Mouse (Mus musculus) CD4-positive helper T cell, adult 2 months (primary cell): ENCODE measurements around the gene Tspoap1.

ENCODE experiments used
- DNase-seq: peaks from one replicate; pipeline ENCODE4 v3.0.0-alpha.2; 2012; ENCODE audit warnings: low read depth, missing footprints, low spot score

The Tspoap1 gene

DNA sequence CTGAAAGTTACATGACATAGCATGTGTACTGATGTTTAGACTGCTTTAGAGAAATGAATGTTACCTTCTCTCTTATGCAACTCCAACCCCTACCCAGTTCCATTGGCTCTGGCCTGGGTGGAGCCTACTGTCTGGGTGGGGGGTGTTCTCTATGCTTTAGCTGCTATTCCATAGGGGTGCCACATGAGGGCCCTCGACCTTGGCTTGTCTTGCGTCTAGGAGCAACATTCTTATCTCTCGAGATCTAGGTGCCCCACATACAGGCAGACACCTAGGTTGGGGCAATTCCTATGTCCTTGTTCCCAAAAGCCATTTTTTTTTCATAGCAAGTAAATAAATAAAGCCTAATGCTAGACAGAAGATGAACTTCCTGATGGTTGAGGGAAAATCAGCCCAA, 734 bp upstream of the Tspoap1 start:
- peak; percentile 89 for DNase-seq

DNA sequence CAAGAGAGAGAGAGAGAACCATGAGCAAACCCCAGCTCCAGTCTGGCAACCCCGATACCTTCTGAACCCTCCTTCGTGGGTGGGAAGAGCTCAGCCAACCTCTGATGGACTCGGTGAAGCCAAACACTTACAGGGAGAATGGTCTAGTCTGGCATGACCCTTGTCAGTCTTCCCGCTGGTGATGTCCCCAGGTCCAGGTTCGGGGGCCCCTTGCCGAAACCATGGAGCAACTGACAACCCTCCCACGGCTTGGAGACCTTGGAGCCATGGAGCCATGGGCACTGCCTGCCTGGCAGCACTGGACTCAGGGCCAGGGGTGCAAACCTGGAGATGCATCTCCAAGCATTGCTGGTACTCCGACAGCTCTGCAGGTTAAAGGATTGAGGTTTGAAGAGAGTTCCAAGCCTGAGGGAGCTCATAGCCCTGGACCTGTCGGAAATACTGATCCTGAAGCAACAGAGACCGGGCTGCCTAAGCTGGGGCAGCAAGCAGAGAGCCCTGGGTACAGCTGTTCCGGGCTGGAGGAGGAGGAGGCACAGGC, 910 bp downstream of the Tspoap1 start:
- DNase-seq, result peak; percentile 22

DNA sequence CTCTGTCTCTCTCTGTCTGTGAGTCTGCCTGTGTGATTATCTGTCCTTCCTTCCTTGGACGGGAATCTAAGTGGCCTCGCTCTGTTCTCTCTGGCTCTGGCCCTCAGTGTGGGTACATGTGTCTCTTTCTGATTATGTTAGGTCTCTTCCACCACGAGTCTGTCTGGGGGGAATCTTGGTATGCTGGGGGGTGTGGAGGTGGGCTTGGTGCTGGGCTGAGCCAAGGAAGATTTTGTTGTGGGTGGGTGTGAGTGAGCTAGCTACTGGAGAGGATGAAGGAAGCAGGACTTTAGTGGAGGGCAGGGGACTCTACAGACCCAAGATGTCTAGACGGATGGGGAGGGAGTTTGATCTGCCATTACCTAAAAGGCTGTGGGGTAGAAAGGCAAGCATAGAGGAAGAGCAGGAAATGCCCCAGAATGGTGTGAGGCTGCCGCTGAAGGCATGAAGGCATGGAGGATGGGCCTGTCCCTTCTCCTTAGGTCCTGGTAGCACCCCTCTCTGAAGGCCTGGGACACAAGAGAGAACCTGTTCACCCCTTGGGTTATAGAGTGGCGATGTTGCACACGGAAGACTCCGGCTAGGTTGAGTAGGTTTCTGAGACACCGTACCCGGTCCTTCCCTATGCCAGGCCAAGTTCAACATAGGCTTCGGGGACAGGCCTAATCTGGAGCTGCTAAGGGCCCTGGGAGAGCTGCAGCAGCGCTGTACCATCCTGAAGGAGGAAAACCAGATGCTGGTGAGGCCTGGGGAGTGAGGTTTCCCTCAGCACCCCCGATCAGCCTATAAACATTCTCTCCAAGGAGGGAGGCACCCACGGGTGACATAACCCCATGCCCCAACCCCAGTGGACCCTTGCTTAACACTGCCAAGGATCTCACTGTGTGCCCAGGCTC, 1.7 kb downstream of the Tspoap1 start:
- no peak for DNase-seq

DNA sequence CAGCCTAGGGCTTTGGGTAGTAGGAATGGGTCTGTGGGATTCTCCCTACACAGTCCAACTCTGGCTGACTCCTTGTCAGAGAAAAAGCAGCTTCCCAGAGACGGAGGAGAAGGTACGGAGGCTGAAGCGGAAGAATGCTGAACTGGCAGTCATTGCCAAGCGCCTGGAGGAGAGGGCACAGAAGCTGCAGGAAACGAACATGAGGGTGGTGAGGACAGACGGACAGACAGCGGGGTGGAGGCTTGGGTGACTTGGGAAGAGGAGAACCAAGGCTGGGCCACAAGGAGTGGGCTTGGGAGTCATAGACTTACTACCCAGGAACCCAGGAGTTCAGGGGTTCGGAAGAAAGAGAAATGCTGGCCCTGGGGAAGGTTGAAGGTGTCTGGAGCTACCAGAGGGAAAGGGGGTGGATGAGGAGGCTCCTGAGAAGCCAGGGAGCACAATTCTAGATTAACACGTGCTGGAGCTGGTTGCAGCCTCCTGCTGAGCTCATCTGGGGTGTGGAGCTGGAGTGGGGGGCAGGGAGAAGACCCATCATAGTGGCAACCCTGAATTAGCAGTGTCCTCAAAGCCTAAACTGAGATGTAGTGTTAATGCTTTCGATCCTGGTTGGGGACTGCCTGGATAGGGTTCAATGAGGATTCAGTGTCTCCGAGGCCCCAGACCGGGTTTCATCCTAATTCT, 2.5 kb downstream of the Tspoap1 start:
- no peak for DNase-seq

DNA sequence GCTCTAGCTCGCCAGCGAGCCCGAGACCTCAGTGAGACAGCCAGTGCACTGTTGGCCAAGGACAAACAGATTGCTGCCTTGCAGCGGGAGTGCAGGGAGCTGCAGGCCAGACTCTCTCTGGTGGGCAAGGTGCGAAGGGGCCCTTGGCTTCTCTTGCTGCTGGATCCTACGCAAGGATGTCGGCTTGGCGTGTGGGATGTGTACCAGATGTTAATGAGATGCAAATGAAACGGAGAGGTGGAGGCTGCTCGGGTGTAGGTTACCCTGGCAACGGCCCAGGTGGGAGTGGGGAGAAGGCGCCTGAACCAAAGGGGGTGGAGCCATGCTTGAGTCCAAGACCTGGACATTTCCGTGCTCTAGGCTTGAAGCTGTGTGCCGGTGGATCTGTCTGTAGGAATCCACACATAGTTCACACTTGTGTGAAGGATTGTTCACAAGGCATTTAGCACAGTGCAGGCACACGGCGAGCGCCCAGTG, 3.2 kb downstream of the Tspoap1 start:
- peak; percentile 45 for DNase-seq

DNA sequence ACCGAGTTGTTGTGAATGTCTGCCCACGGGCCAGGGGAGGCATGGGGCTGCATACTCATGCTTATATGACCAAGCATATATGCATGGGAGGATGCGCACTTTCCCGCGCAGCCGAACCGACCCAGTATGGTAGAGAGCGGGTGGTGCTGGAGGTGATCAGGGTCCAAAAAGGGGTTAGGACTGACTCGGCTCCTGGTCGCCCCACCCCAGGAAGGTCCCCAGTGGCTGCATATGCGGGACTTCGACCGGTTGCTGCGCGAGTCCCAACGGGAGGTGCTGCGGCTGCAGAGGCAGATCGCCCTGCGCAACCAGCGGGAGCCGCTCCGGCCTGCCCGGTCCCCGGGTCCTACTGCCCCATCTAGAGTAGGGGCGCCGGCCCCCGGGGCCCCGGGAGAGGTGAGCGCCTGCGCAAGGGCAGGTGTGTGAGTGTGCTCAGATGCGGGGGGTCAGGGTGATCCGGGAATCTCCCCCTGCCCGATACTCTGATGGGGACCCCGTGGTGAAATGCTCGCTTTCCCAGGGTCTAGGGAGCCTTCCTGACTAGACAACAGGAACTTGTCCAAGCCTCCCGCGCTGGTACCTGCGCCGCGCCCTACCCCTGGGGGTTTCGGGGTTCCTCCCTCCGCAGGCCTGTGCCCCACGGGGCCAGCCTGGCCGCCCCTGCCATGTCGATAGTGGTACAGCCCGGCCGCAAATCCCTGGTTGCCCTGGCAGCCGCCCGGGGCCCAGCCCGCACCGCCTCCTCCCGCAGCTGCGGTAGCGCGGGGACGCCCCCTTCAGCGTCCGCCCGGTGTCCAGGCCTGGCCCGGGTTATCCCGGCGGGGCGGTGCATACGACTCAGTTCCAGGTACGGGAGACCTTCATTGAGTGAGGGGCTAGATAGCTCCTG, 3.9 kb downstream of the Tspoap1 start:
- peak; percentile 58 for DNase-seq

DNA sequence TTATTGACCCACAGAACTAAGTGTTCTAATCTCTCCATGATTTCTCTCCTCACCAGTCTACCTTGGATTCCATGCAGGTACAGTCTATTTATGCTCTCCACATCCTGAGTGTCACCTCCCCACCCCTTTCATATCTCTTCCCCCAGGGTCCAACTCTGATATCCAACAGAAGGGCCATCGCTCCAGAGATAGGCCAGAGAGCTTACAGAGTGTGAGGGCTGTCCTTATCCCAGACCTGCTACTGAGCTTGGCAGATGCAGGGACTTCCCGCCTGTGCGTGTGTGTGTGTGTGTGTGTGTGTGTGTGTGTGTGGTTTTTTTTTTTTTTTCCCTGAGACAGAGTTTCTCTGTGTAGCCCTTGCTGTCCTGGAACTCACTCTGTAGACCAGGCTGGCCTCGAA, 8.4 kb downstream of the Tspoap1 start:
- no peak for DNase-seq

DNA sequence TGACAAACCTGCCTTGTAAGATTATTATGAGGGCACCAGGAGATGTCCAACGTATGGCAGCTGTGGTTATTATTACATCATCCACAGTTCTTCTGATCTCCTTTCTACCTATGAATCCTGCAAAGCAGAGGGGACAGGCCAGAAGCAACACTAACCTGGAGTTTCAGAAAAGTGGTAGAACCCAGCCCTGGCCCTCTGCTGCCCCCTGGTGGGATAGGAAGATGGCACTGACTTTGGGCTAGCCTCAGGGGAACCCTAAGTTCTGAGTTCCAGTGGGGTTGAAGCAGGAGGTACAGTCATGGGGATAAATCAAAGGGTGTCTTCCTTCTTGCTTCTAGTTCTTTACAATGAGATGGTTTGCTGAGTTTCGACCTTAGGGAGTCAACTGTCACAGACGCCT, 10.6 kb downstream of the Tspoap1 start:
- DNase-seq, result peak; percentile 79

DNA sequence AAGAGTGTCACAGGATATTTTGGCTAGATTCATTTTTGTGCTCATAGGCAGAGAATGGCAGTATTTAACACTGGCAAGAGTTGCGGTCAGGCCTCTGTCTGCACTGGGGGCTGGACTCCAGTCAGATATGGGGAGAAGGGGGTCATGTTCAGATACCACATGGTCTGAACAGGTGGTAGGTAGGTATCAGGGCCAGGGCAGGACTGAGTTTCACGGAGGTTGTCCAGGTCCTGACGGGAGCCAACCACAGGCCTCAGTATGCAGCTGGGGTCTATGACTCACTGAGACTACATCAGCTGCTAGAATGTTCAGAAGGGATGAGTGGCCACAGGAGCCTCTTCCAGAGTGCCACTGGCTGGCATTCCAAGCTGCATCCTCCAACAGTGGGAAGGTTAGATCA, 12.0 kb downstream of the Tspoap1 start:
- DNase-seq, result no peak

DNA sequence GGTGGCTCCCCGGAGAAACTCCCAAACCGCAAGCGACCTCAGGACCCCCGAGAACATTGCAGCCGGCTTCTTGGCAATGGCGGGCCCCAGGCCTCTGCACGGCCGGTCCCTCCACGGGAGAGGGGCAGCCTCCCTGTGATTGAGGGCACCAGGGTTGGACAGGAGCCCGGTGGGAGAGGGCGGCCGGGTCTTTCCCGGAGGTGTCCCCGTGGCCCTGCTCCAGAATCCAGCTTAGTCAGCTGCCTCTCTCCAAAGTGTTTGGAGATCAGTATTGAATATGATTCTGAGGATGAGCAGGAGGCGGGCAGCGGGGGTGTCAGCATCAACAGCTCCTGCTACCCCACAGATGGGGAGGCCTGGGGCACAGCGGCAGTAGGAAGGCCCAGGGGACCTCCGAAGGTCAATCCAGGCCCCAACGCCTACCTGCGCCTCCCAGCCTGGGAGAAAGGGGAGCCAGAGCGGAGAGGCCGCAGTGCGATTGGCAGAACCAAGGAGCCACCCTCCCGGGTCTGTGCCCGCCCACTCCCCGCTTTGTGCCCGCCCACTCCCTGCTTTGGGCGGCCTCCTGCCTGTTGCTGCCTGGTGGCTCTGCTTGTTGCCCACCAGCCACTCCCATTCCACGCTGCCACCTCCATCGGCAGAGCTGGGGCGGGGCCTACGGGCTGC, 17.9 kb downstream of the Tspoap1 start:
- peak; percentile 26 for DNase-seq

DNA sequence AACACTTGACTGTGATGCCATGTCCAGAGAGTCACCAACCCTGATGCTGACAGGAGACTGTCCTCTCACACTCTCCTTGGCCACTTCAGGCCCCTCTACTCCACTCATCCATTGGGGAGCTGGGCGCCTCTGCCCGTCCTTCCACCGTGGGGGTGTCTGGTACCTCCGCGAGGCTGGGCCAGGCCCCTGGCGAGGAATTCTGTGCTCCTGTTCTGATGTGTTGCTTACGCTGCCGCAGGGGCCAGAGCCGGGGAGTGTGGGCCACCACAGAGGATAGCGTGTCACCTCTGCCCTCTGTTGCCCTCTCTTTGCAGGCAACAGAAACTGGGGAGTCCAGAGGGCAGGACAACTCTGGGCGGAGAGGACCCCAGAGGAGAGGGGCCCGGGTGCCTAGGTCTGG, 18.6 kb downstream of the Tspoap1 start:
- no peak for DNase-seq

DNA sequence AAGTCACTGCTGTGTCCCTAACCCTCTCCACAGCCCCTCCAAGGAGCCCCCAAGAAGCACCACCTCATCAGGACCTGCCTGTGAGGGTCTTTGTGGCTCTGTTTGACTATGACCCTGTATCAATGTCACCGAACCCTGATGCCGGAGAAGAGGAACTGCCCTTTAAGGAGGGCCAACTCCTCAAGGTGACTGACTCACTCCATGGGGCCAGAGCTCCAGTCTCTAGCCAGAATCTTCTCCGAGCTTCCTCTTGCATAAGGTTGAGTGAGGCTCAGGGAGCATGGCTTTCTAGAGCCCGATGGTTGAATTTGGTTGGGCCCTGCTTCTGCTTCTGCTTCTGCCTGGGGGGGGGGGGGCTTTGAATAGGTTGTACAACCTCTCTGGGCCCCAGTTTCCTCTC, 19.1 kb downstream of the Tspoap1 start:
- no peak for DNase-seq

DNA sequence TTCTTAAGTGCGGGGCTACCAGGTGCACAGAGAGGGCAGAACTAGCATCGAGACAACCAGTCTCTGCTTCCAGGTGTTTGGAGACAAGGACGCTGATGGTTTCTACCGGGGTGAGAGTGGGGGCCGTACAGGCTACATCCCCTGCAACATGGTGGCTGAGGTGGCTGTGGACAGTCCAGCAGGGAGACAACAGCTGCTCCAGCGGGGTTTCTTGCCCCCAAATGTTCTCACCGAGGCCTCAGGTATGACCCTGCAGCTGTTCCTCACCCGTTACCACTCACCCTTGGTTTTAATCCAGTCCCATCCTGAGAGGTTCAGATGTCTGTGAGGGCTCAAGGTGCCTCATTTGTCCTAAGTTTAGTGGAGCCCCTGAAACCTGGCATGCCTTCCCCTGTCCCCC, 19.8 kb downstream of the Tspoap1 start:
- no peak for DNase-seq

DNA sequence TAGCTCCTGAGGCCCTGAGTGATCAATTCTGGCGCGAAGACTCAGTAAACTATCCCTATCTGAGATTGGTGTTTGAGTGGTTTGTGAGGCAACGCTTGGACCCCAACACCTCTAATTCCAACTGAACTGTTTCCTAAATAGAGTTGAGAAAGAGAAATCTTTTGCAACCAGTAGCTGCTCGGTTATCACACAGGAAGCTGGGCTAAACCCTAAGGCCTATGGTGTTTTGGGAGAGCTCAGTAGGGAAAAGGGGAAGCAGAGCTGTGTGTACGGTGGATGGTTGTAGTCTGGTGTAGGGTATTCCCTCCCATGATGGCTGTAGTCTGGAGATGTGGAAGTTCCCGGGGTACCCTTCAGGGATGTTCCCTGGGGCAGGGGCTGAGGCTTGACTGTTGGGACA, 29.7 kb downstream of the Tspoap1 start:
- no peak for DNase-seq

DNA sequence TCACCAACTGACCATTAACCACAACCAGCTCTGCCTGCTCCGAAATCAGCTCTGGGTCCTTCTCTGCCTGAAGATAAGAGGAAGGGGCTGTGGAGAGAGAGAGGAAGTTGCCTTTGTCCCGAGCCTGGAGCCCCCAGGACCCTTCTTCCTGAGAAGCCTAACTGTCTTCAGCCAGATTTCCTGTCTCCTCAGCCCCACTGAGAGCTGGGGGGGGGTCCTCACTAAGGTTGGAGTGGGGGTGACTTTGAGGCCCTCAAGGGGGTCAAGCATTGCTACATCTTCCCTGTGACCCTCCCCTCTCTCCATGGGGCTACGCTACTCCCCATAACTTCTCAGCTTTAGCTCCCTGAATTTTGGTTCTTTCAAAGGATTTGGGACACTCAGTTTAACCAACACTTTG, 33.1 kb downstream of the Tspoap1 start, which contains the start of gene Mpo:
Mpo (plus strand) TSS at position 122 of the 400 bp plus-strand sequence.
- no peak for DNase-seq

DNA sequence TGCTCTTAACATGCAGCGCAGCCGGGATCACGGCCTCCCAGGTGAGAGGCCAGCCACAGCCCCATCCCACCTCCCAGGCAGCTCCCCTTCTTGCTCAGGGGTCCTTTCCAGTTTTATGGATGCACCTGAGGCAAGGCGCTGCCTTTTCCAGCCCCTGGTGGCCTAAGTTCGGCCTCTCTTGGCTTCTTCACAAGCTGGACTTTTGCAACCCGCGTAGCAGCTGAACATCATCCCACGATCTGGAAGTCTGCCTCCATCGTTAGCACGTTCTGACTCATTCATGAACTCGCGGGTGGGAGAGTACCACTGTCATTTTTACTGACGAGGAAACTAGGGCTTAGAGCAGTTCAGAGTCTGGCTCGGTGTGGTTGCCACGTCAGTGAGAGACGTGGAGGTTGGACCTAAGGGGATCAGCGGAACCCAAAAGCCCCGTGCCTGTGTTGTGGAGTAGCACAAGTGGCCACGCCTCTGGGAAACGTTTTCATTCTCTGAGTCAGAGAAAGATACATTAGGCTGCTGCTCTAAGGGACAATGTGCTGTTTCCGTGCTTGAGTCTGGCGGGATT, 41.5 kb downstream of the Tspoap1 start:
- DNase-seq, result peak; percentile 67

DNA sequence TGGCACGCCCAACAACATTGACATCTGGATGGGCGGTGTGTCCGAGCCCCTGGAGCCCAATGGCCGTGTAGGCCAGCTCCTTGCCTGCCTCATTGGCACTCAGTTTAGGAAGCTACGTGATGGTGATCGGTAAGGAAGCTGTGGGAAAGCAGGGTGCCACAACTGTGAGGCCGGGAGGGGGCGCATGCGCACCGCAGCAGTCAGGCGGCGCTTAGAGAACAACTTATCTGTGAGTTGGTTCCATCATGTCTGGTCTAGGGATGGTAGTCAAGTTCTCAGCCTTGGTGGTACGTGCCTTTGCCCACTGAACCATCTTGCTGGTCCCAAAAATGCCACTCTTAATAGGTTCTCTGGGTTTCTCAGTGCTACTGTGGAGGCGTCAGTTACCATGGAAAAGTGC, 42.3 kb downstream of the Tspoap1 start:
- DNase-seq, result peak; percentile 42

DNA sequence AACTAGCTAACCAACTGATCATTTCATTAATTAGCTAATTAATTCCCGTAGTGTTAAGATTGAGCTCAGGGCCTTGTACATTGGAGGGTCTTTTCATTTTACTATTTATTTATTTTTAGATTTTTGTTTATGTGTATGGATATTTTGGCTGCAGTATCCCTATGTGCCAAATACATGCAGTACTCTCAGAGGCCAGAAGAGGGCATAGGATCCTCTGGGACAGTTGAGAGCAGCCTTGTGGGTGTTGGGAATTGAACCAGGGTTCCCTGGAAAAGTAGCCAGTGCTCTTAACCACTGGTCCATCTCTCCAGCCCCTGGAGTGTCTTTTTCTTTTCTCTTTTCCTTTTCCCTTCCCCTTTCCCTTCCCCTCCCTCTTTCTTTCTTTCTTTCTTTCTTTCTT, 45.1 kb downstream of the Tspoap1 start:
- peak; percentile 44 for DNase-seq

DNA sequence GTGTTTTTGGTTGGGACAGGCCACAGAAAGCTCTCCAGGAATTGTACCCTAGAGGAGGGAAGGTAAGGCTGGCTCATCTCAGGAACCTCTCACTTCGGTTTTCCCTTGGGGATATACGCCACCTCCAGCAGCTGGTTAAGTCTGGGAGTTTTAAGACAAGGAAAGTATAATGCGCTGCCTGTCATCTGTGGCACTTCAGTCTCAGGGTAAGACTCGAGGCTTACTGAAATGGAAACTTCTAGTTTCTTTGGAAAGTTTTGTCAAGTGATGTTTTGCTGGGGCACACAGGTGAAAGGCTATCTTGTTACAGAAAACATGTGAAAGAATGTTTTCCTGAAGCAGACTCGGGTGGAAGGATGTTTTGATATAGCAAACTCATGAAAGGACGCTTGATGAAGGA, 47.1 kb downstream of the Tspoap1 start:
- no peak for DNase-seq

DNA sequence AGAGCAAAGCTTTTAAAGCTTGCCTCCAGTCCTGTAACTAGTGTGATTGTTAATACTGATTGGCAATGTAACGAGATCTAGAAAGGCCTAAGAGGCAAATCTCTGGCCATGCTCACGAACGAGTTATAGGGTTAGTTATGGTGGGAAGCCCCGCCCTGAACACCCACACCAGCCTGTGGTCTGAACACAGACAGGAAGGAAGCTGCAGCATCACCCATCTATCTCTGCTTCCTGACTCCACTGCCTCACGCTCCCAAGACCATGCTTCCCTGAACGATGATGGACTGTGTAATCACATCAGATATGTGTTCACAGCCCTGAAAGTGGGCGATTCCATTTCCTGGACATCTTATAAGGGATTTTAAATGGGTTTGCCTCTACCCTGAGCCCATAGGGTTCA, 47.9 kb downstream of the Tspoap1 start:
- DNase-seq, result peak; percentile 77

DNA sequence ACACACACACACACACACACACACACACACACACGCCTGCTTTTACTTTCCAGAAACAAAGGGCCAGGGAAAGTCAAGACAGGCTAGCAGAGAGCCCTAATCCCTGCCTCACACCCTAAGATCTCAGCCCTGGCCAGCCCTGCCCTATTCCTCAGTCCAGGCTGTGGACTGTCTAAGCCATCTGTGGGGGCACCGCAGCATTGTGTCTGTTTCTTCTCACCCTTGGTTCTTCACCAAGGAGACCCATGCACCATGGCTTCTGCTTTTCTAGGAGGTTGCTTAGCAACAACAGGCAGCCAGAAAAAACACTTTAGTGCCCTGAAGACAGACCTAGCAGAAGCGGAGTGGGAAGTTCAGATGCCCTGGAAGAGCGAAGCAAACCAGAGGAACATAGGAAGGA, 51.1 kb downstream of the Tspoap1 start:
- no peak for DNase-seq
